Mouse (Mus musculus): ENCODE results near the gene Nck2. TPM values are rescaled to one million over a fixed set of nuclear protein-coding genes. Genes with fewer than 3 reads are reported as not detected.
A peak's percentile ranks its signal among the peaks of the same experiment; 100 is the strongest.

Nck2 gene
- polyA plus RNA-seq (2012; fragmentation: generic; extraction: Trizol) = 18.4 TPM

DNA sequence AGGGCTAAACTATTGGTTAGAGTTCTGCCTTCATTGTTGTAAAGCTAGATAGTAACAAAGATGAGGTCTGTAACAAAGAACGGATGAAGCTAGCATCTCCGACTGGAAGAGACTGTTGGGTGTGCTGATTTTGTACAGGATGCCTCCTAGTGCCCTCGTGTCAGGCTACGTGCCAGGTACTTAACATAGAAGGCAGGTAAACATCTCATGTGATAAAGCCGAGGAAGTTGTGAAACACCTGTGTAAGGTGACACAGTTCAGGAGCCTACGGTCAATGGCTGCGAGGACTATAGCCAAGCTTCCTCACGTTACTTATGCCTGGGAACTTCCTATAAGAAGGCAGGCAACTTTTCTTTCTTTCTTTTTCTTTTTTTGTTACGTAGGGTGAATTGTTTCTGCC, at the start of gene Nck2:
Gene Nck2 (plus strand): TSS at position 49 of the 400 bp plus-strand sequence.
- H3K36me3 ChIP-seq (ENCODE audit: control insufficient read depth, insufficient read depth) = no peaks in the 10 kb centered on the region
- H3K27me3 ChIP-seq (ENCODE audit: control insufficient read depth, insufficient read depth, insufficient read length) = no peaks in the 10 kb centered on the region
- peak within 1 kb of the TSS; percentile 85 for H3ac ChIP-seq (ENCODE audit: control insufficient read depth, insufficient read length)
- H3K4me3 ChIP-seq = peak within 1 kb of the TSS; percentile 65
- TF ChIP-seq POLR2A (IDR thresholded peaks at IDR 0.05; ENCODE audit: insufficient read length, low read depth) (no peak), TCF12 (IDR thresholded peaks at IDR 0.05; ENCODE audit: insufficient read depth, poor library complexity, severe bottlenecking) (no peak), USF1 (IDR thresholded peaks at IDR 0.05; ENCODE audit: low read depth) (no peak), MAX (IDR thresholded peaks at IDR 0.05; ENCODE audit: low read depth) (no peak), TCF3 (IDR thresholded peaks at IDR 0.05; ENCODE audit: insufficient read length, low read depth) (no peak), MYOG (IDR thresholded peaks at IDR 0.05; ENCODE audit: control insufficient read depth in 1 of 3, insufficient read depth in 1 of 3, insufficient read length in 2 of 3, low read depth in 2 of 3) (no peak), SRF (IDR thresholded peaks at IDR 0.05; ENCODE audit: control insufficient read depth, insufficient read length, low read depth) (no peak)
- H3K4me2 ChIP-seq (ENCODE audit: low read depth) = peak within 1 kb of the TSS; percentile 74
- H3K79me2 ChIP-seq (ENCODE audit: control insufficient read depth, insufficient read depth) = peaks cover 34% of the 10 kb centered on the region

DNA sequence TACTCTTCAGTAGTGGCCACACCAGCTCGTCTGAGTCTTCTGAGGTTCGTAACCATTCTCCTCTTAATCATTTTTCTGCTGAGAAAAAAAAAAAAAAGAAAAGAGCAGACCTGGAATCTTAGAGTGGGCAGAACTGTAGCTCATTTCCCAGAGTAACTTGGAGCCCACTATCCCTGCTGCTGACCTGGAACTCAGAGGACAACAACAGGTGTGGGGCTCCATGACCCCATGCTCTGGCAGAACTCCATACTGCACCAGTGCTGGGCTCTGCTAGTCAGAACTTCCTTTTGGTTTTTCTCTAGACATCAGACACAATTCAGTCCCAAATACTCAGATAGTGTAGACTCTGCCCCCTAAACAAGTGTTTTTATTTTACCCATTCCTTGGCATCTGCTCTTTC, 49.3 kb upstream of the Nck2 start:
- TF ChIP-seq USF1 (IDR thresholded peaks at IDR 0.05; ENCODE audit: low read depth) = no peak
- peak in 2 of 3 experiments; percentile 62 for TF ChIP-seq MYOD1 (IDR thresholded peaks at IDR 0.05; ENCODE audit: control insufficient read depth in 1 of 3, insufficient read length in 2 of 3, low read depth in 2 of 3)
- no peak for TF ChIP-seq REST (IDR thresholded peaks at IDR 0.05; ENCODE audit: insufficient read depth, insufficient read length)
- TF ChIP-seq POLR2A (IDR thresholded peaks at IDR 0.05; ENCODE audit: insufficient read length, low read depth) = no peak
- no peak for TF ChIP-seq TCF3 (IDR thresholded peaks at IDR 0.05; ENCODE audit: insufficient read length, low read depth)
- no peak for TF ChIP-seq E2F4 (IDR thresholded peaks at IDR 0.05; ENCODE audit: insufficient read depth)
- TF ChIP-seq MYOG (IDR thresholded peaks at IDR 0.05; ENCODE audit: control insufficient read depth in 1 of 3, insufficient read depth in 1 of 3, insufficient read length in 2 of 3, low read depth in 2 of 3) = peak in 1 of 3 experiments; percentile 13
- no peak for TF ChIP-seq CEBPB (IDR thresholded peaks at IDR 0.05; ENCODE audit: insufficient read depth, poor library complexity, severe bottlenecking)
- Histone ChIP-seq H3K79me2 (ENCODE audit: control insufficient read depth, insufficient read depth) (no peaks in the 10 kb centered on the region), H3K4me2 (ENCODE audit: low read depth) (no peak overlapping the region), H3K27me3 (ENCODE audit: control insufficient read depth, insufficient read depth, insufficient read length) (no peaks in the 10 kb centered on the region), H3K36me3 (ENCODE audit: control insufficient read depth, insufficient read depth) (no peaks in the 10 kb centered on the region), H3K4me3 (no peak overlapping the region), H3ac (ENCODE audit: control insufficient read depth, insufficient read length) (no peak overlapping the region)

DNA sequence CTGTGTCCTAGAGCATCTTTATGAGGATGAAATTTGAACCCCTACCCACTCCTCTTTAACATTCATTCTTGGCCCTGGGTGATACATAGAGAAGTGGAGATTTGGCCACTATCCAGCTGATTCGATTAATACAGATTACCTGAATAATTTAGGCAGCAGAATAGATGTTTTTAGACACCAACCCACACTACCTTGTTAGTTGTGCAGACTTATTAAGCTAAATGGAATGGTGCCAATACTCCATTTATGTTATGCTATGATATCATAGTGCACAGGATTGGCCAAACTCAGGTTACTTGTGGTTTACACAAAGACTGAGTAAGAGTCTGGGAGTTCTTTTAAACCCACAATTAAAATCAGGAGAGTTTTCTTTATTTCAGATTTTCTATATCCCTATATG, 48.6 kb upstream of the Nck2 start:
- Histone ChIP-seq H3K79me2 (ENCODE audit: control insufficient read depth, insufficient read depth) (no peaks in the 10 kb centered on the region), H3K4me2 (ENCODE audit: low read depth) (peak overlapping the region; percentile 53), H3ac (ENCODE audit: control insufficient read depth, insufficient read length) (no peak overlapping the region), H3K36me3 (ENCODE audit: control insufficient read depth, insufficient read depth) (no peaks in the 10 kb centered on the region), H3K27me3 (ENCODE audit: control insufficient read depth, insufficient read depth, insufficient read length) (no peaks in the 10 kb centered on the region), H3K4me3 (no peak overlapping the region)
- no peak for TF ChIP-seq TCF12 (IDR thresholded peaks at IDR 0.05; ENCODE audit: insufficient read depth, poor library complexity, severe bottlenecking)
- no peak for TF ChIP-seq USF1 (IDR thresholded peaks at IDR 0.05; ENCODE audit: low read depth)
- TF ChIP-seq TCF3 (IDR thresholded peaks at IDR 0.05; ENCODE audit: insufficient read length, low read depth) = no peak

DNA sequence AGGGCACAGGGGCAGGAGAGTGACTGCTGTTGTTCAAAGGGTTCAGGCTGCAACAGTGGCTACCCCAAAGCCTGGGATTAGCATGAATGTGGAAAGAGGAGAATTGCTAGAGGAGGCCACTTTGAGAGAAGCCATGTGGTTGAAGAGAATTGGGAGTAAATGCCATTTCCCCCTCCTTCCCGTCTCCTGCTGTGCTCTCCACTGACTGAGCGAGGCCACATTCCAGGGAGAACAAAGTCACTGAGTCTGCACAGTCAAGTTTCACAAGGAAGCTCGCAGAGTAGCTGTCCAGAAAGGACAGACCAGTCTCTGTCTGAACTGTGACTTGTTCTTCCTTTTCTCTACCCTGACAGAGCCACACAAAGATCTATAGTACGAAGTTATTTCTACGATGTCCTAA, 47.9 kb upstream of the Nck2 start:
- Histone ChIP-seq H3K4me3 (no peak overlapping the region), H3ac (ENCODE audit: control insufficient read depth, insufficient read length) (no peak overlapping the region), H3K4me2 (ENCODE audit: low read depth) (peak overlapping the region; percentile 53), H3K36me3 (ENCODE audit: control insufficient read depth, insufficient read depth) (no peaks in the 10 kb centered on the region), H3K79me2 (ENCODE audit: control insufficient read depth, insufficient read depth) (no peaks in the 10 kb centered on the region), H3K27me3 (ENCODE audit: control insufficient read depth, insufficient read depth, insufficient read length) (no peaks in the 10 kb centered on the region)
- TF ChIP-seq TCF3 (IDR thresholded peaks at IDR 0.05; ENCODE audit: insufficient read length, low read depth) = no peak
- peak in 1 of 3 experiments; percentile 10 for TF ChIP-seq MYOG (IDR thresholded peaks at IDR 0.05; ENCODE audit: control insufficient read depth in 1 of 3, insufficient read depth in 1 of 3, insufficient read length in 2 of 3, low read depth in 2 of 3)
- TF ChIP-seq MYOD1 (IDR thresholded peaks at IDR 0.05; ENCODE audit: control insufficient read depth in 1 of 3, insufficient read length in 2 of 3, low read depth in 2 of 3) = peak in 2 of 3 experiments; percentile 33 to 52
- no peak for TF ChIP-seq TCF12 (IDR thresholded peaks at IDR 0.05; ENCODE audit: insufficient read depth, poor library complexity, severe bottlenecking)

DNA sequence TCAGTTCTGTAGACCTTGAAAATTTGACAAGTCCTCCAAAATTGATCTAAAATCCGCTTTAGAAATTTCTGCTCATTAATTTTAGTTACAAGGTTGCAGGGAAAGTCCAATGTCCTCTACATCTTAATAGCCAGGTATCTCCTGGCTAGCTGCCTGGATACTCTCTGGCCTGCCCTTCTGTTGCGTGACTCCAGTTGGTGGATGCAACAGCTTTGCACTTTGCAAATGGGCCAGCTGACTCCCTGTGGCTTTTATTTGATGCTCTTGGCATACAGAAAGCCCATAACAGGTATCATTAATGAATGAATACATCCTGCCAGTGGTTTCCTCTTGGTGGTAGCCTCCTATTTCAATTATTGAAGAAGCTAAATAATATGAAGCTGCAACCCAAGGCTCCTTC, 47.3 kb upstream of the Nck2 start:
- no peak overlapping the region for H3ac ChIP-seq (ENCODE audit: control insufficient read depth, insufficient read length)
- no peak overlapping the region for H3K4me3 ChIP-seq
- H3K36me3 ChIP-seq (ENCODE audit: control insufficient read depth, insufficient read depth) = no peaks in the 10 kb centered on the region
- peak overlapping the region; percentile 53 for H3K4me2 ChIP-seq (ENCODE audit: low read depth)
- no peaks in the 10 kb centered on the region for H3K79me2 ChIP-seq (ENCODE audit: control insufficient read depth, insufficient read depth)
- H3K27me3 ChIP-seq (ENCODE audit: control insufficient read depth, insufficient read depth, insufficient read length) = no peaks in the 10 kb centered on the region
- no peak for TF ChIP-seq CEBPB (IDR thresholded peaks at IDR 0.05; ENCODE audit: insufficient read depth, poor library complexity, severe bottlenecking)
- TF ChIP-seq TCF3 (IDR thresholded peaks at IDR 0.05; ENCODE audit: insufficient read length, low read depth) = no peak
- TF ChIP-seq USF1 (IDR thresholded peaks at IDR 0.05; ENCODE audit: low read depth) = no peak

Data from myocyte (in vitro differentiated cells).